Mouse (Mus musculus) hindbrain, postnatal 0 days (tissue): ENCODE results near the gene Mdh1. TPM values are rescaled to one million over a fixed set of nuclear protein-coding genes. Genes with fewer than 3 reads are reported as not detected.
"Not testable (repeated sequence)": the region's sequence is repeated elsewhere in the genome, so short reads cannot be mapped to it uniquely, and the experiment has no call there.

Experiments used
- ATAC-seq: fragments of 200-750 bp; cut with Nextera tagmentation; 2 replicates; pipeline ENCODE4 v1.8.0; 2017; ENCODE audit warnings: mild to moderate bottlenecking, moderate TSS enrichment, moderate library complexity
- DNase-seq: peaks from one replicate; pipeline ENCODE4 v3.0.0-alpha.2; 2015; ENCODE audit warnings: low spot score
- H3K27ac ChIP-seq: fragments of 300-500 bp; sonication (generic); 2 replicates; pipeline ENCODE4 v1.5.1; 2014; ENCODE audit warnings: mild to moderate bottlenecking
- H3K27me3 ChIP-seq: fragments of 300-500 bp; sonication (generic); 2 replicates; pipeline ENCODE4 v1.6.1; 2014; ENCODE audit warnings: low read length, mixed read lengths; ENCODE audit not compliant: insufficient read depth
- H3K36me3 ChIP-seq: fragments of 300-500 bp; sonication (generic); 2 replicates; pipeline ENCODE4 v1.6.1; 2014; ENCODE audit warnings: low read length, mixed read lengths; ENCODE audit not compliant: insufficient read depth
- H3K4me1 ChIP-seq: fragments of 300-500 bp; sonication (generic); 2 replicates; pipeline ENCODE4 v1.6.1; 2014; ENCODE audit warnings: antibody characterized with exemption, low read length, mixed read lengths; ENCODE audit not compliant: insufficient read depth
- H3K4me2 ChIP-seq: fragments of 300-500 bp; sonication (generic); 2 replicates; pipeline ENCODE4 v1.6.1; 2014; ENCODE audit warnings: low read depth, mild to moderate bottlenecking, low read length, moderate library complexity, mixed read lengths
- H3K4me3 ChIP-seq: fragments of 300-500 bp; sonication (generic); 2 replicates; pipeline ENCODE4 v1.5.1; 2014; ENCODE audit warnings: low read length
- H3K9ac ChIP-seq: fragments of 300-500 bp; sonication (generic); replicated peaks from 2 replicates; pipeline ENCODE4 v1.6.1; 2014; ENCODE audit warnings: mild to moderate bottlenecking, low read length, moderate library complexity, mixed read lengths
- H3K9me3 ChIP-seq: fragments of 300-500 bp; sonication (generic); 2 replicates; pipeline ENCODE4 v1.6.1; 2016; ENCODE audit warnings: low read length, mixed read lengths
- CTCF ChIP-seq: IDR thresholded peaks from 2 replicates; pipeline ENCODE4 v1.5.1; 2016; ENCODE audit warnings: antibody characterized with exemption, control low read depth, low read depth
- WGBS: fragments of 180-500 bp; shearing (Covaris S2); extraction: QIAGEN DNeasy Blood & Tissue Kit; methylation state at CpG from one replicate; pipeline ENCODE4 v1.1.7; 2014; 5-methylcytosine and 5-hydroxymethylcytosine counted together
- polyA plus RNA-seq: library from polyadenylated mRNA; unstranded; fragments of >200 nt; fragmentation: Nextera tagmentation; extraction: Ambion mirVana; gene quantifications from 2 replicates; pipeline ENCODE4 v1.2.1, GENCODE M21; 2015
- total RNA-seq: library from RNA; depleted of rRNA; stranded (reverse); fragments of >200 nt; gene quantifications from 2 replicates; pipeline ENCODE4 v1.2.3, GENCODE M21; 2014

Gene Mdh1
- total and polyA plus RNA-seq, 2 experiments from 2014 or later, result 269 to 752 TPM

DNA sequence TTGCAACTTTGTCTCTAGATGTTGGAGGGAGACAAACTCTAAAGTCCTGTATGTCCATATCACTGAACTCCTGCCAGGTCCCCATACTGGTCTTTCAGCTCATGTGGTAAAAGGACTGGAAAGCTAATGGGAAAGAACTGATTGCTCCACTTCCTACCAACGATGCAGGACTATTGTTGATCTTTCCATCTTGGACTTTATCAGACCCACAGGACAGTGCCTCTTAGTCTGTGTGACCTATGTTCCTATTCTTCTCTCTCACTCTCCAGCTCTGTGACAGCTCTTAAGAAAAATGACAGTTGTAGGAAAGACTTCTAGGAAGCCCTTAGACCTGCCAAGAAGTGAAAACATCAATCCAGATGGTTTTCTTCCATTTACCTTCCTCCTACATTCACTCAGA lies 25.5 kb downstream of the Mdh1 start:
- H3K27me3 ChIP-seq, result no peaks in the 10 kb centered on the region
- no peaks in the 10 kb centered on the region for H3K36me3 ChIP-seq
- H3K4me2 ChIP-seq, result no peak overlapping the region
- H3K4me1 ChIP-seq, result no peaks in the 10 kb centered on the region
- no peak for TF ChIP-seq CTCF
- 89% methylated on average over 1 of the region's 1 CpGs for WGBS
- ATAC-seq (no peak), DNase-seq (no peak)
- H3K9me3 ChIP-seq, result no peaks in the 10 kb centered on the region
- no peak overlapping the region for H3K4me3 ChIP-seq
- no peak overlapping the region for H3K27ac ChIP-seq
- H3K9ac ChIP-seq, result no peak overlapping the region

DNA sequence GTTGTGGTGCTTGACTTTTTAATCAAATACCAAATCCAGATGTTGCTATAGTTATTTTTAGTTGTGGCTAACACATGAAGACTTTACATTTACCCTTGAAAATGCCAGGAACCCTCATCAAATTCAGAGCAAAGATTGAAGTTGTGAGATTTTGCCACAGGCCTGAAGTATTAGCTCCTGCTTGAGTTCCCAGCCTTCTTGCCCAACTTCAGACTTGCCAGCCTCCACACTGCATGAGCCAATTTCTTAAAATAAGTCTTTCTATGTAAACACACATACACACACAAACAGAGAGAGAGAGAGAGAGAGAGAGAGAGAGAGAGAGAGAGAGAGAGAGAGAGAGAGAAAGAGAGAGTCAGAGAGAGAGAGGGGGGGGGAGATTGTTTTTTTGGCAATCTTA lies 26.2 kb downstream of the Mdh1 start:
- Histone ChIP-seq H3K36me3 (no peaks in the 10 kb centered on the region), H3K4me3 (no peak overlapping the region), H3K4me1 (no peaks in the 10 kb centered on the region), H3K4me2 (no peak overlapping the region), H3K27me3 (no peaks in the 10 kb centered on the region), H3K9ac (no peak overlapping the region), H3K9me3 (no peaks in the 10 kb centered on the region), H3K27ac (no peak overlapping the region)
- no peak for TF ChIP-seq CTCF
- ATAC-seq (no peak), DNase-seq (no peak)

DNA sequence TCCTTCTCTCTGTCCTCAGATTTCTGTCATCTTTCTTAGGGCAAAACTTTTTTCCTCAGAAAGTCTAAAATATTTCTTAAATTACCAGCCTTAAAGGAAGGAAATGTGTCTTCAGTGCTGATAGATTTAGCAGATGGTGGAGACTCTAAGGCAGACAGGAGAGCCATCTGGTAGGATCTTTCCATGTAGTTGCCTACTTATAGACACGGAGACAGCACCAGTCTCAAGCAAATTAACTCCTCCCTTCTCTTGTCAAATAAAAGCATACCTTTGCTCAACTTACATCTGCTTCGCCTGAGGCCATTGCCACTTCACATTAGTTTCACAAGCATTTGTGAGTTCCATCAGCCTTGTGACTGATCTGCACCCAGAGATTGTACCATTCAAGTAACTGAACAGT lies 27.1 kb downstream of the Mdh1 start:
- DNase-seq (no peak), ATAC-seq (no peak)
- H3K4me1 ChIP-seq, result no peaks in the 10 kb centered on the region
- H3K27ac ChIP-seq, result no peak overlapping the region
- H3K27me3 ChIP-seq, result no peaks in the 10 kb centered on the region
- no peaks in the 10 kb centered on the region for H3K9me3 ChIP-seq
- no peaks in the 10 kb centered on the region for H3K36me3 ChIP-seq
- TF ChIP-seq CTCF, result no peak
- no peak overlapping the region for H3K4me2 ChIP-seq
- H3K9ac ChIP-seq, result no peak overlapping the region
- H3K4me3 ChIP-seq, result no peak overlapping the region
- WGBS, result 64% methylated on average over 2 of the region's 2 CpGs

DNA sequence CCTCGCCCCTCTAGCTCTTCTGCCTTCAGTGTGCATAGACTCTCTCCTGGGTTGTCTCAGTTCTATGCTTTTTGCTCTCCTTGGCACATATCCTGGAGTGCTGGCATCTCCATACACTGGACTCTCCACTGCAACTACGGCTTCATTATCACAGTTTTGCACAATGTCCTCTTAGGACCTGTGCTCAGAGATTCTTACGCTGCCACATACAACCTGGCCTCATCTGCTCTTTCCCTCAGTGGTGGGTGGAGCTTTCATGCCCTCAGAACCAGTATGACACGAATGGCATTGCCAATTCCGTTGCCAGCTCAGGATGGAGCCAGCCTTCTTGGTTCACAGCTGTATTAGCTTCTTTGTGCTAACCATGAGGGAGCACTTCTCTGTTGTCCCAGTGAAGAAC lies 29.4 kb downstream of the Mdh1 start:
- H3K27ac ChIP-seq, result no peak overlapping the region
- no peaks in the 10 kb centered on the region for H3K9me3 ChIP-seq
- no peak for DNase-seq
- H3K9ac ChIP-seq, result no peak overlapping the region
- H3K36me3 ChIP-seq, result no peaks in the 10 kb centered on the region
- H3K27me3 ChIP-seq, result no peaks in the 10 kb centered on the region
- H3K4me1 ChIP-seq, result no peaks in the 10 kb centered on the region
- TF ChIP-seq CTCF, result no peak
- ATAC-seq, result no peak
- no peak overlapping the region for H3K4me2 ChIP-seq
- no peak overlapping the region for H3K4me3 ChIP-seq
- WGBS, result 77% methylated on average over 5 of the region's 5 CpGs

DNA sequence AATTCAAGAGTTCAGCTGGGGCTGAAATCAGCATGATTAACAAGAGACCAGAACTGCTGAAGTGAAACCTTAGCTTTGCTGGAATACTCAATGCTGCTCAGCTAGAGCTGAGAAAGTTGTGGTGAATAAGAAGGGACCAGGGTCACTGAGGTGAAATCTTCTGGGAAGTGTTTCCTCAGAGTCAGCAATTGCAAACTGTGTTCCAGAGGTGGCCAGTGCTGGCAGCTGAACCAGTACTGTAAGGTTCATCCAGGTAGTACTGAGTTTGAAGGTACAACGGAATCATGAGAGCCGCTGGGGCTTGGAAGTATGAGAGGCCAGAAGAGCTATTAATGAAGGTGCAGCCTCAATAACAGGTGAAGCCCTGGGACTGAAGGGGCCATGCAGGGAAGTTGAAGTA lies 31.5 kb downstream of the Mdh1 start:
- Histone ChIP-seq H3K36me3 (no peaks in the 10 kb centered on the region), H3K27me3 (no peaks in the 10 kb centered on the region), H3K4me2 (no peak overlapping the region), H3K27ac (no peak overlapping the region), H3K4me1 (no peaks in the 10 kb centered on the region), H3K4me3 (no peak overlapping the region), H3K9me3 (no peaks in the 10 kb centered on the region), H3K9ac (no peak overlapping the region)
- no peak for ATAC-seq
- DNase-seq, result no peak
- WGBS, result 96% methylated on average over 2 of the region's 2 CpGs
- no peak for TF ChIP-seq CTCF

DNA sequence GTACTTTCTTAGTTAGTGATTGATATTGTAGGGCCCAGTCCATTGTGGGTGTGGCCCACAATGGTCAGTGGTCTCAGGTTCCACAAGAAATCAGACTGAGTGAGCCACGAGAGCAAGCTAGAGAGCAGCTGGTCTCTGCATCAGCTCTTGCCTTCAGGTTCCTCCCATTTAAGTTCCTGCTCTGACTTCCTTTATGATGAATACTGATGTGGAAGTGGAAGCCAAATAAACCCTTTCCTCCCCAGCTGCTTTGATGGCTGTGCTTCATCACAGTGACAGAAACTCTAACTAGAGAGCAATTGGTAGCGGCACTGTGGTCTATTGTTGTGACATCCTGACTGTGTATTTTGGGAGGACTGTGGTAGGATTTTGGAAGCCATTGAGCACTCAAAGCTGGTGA lies 32.1 kb downstream of the Mdh1 start:
- ATAC-seq (no peak), DNase-seq (no peak)
- H3K9me3 ChIP-seq, result no peaks in the 10 kb centered on the region
- no peaks in the 10 kb centered on the region for H3K27me3 ChIP-seq
- H3K9ac ChIP-seq, result no peak overlapping the region
- WGBS, result 73% methylated on average over 2 of the region's 2 CpGs
- no peak for TF ChIP-seq CTCF
- no peaks in the 10 kb centered on the region for H3K36me3 ChIP-seq
- no peak overlapping the region for H3K4me2 ChIP-seq
- no peak overlapping the region for H3K27ac ChIP-seq
- no peak overlapping the region for H3K4me3 ChIP-seq
- H3K4me1 ChIP-seq, result no peaks in the 10 kb centered on the region

DNA sequence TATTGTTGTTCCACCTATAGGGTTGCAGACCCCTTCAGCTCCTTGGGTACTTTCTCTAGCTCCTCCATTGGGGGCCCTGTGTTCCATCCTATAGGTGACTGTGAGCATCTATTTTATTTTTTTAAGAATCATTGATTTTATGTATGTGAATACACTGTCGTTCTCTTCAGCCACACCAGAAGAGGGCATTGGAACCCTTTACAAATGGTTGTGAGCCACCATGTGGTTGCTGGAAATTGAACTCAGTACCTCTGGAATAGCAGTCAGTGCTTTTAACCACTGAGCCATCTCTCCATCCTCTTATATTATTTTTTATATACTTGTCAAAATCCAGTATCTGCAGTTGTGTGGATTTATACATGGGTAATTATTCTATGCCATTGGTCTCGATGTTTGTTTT lies 41.3 kb downstream of the Mdh1 start:
- not testable (repeated sequence) for H3K4me2 ChIP-seq, H3K27me3 ChIP-seq, H3K27ac ChIP-seq, H3K36me3 ChIP-seq, ATAC-seq, H3K9me3 ChIP-seq, DNase-seq, H3K4me1 ChIP-seq, H3K4me3 ChIP-seq, H3K9ac ChIP-seq
- WGBS, result 87% methylated on average over 2 of the region's 2 CpGs
